Mouse (Mus musculus) kidney, adult 2 months (tissue): ENCODE results near the gene Lair1.

Experiments
- CTCF ChIP-seq: fragments of 200-500 bp; conservative IDR thresholded peaks from 2 replicates; pipeline ENCODE4 v1.5.1; 2011; ENCODE audit warnings: low read depth, mild to moderate bottlenecking, control low read depth, low read length, moderate library complexity, mixed read lengths; ENCODE audit not compliant: insufficient read depth, insufficient read length
- POLR2A ChIP-seq: fragments of 200-500 bp; IDR thresholded peaks from one replicate; pipeline ENCODE4 v1.6.1; 2011; ENCODE audit warnings: low read depth, low read length, control low read depth

GRCm38 (mm10) chr7:4087238-4087895, 24.4 kb upstream of the Lair1 start:
- TF ChIP-seq CTCF (no peak), POLR2A (no peak)
